Mouse (Mus musculus) erythroblast, adult 5-6 weeks (primary cell): ENCODE data around the gene Nfya. TPM values are rescaled to one million over a fixed set of nuclear protein-coding genes. Genes with fewer than 3 reads are reported as not detected.
"Not testable (repeated sequence)": the region's sequence is repeated elsewhere in the genome, so short reads cannot be mapped to it uniquely, and the experiment has no call there.

Experiments
- ATAC-seq: replicated peaks from 2 replicates; pipeline ENCODE4 v1.8.0; 2016; ENCODE audit warnings: moderate number of reproducible peaks, mild to moderate bottlenecking, moderate TSS enrichment, inconsistent platforms; ENCODE audit not compliant: poor library complexity, low FRiP score, severe bottlenecking
- total RNA-seq, 2 experiments: library from RNA; stranded (forward) in 1 of 2; stranded (reverse) in 1 of 2; fragments of 150-400 nt in 1 of 2; fragments of 200-764, 138-1000 nt in 1 of 2; gene quantifications; 2 replicates each; pipeline versions ENCODE4 v1.2.3 to v1.2.4; 2015 to 2017; ENCODE audit warnings: low replicate concordance in 2 of 2

The Nfya gene
- total RNA-seq, 2 experiments from 2014 or later, result 30.6 to 44.0 TPM

DNA sequence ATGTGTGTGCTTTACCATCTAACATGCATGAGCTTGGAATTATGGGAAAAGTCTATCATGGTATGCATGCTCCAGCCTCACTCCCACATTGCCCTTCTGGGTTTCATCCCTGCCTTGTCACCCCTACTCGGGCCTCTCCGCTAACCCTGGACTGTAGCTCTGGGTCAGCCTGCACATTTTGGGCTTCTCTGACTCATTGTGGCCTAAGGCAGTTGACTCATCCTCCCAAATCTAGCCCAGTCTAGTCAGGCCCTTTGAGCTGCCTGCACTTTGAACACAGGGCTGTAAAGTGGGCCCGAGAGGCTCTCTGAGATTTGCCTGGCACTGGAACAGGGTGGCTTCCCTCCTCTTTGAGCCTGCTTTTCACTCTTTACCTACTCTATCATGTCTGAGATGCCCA, 53.9 kb downstream of the Nfya start:
- ATAC-seq, result no peak

- ATAC-seq, result not testable (repeated sequence)
These were observed 56.7 kb downstream of the Nfya start for GRCm38 (mm10) chr17:48352976-48353375.

- no peak for ATAC-seq
These were observed 59.0 kb downstream of the Nfya start for GRCm38 (mm10) chr17:48350681-48351193.

- ATAC-seq, result no peak
These were observed 62.4 kb downstream of the Nfya start for GRCm38 (mm10) chr17:48347287-48347686.

GRCm38 (mm10) chr17:48346834-48347233, 62.9 kb downstream of the Nfya start:
- no peak for ATAC-seq

- ATAC-seq, result no peak
These were observed 63.5 kb downstream of the Nfya start, which contains the start of gene Trem2 for GRCm38 (mm10) chr17:48346231-48346630. Trem2 (plus strand) TSS chr17:48346401.

DNA sequence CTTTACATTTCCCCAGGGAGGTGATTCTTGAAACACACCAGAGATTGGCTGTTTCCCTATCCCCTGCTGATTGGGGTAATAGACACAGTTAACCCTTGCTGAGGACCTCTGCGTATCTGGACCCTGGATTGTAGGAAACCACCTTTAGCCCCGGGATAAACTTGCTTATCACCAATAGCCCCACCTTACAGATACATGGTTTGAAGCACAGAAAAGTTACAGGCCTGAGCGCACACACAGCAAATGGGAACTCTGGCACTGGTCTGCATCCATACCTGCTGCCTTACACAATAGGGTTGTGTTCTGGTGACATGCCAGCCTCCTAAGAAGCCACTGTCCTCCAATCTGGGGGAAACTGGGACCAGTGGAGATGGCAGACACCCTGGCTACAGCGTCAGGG, 63.9 kb downstream of the Nfya start:
- no peak for ATAC-seq

GRCm38 (mm10) chr17:48343065-48343464, 66.6 kb downstream of the Nfya start:
- ATAC-seq, result no peak

- no peak for ATAC-seq
These were observed 67.8 kb downstream of the Nfya start for GRCm38 (mm10) chr17:48341947-48342346.

DNA sequence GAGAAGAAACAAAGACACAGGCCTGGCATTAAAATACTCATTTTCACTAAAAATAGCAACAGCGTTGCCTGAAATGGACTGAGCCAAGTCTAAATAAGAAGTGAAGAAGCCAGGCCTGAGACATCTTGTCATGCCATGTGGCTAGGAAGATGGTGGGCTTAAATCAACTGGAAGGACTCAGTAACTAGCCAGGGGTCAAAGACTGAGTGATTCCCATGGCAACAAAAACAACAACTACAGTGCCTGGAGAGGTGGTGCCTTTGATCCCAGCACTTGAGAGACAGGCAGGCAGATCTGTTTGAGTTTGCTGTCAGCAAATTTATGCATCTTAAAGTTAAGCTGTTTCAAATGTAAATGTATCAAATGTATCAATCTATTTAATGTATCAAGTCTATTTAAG, 69.4 kb downstream of the Nfya start:
- ATAC-seq, result no peak

Other genes with a start within 250 kb of the Nfya start
- 6.5 and 17.7 TPM in 2 replicates for gene A530064D06Rik, start 242.6 kb downstream of the Nfya start, total RNA-seq (2015; ENCODE audit: low replicate concordance)
- gene A530064D06Rik, start 242.6 kb downstream of the Nfya start, total RNA-seq (2017; ENCODE audit: low replicate concordance), result 5.5 and 5.7 TPM in 2 replicates
- gene Trem1, start 177.1 kb downstream of the Nfya start, total RNA-seq (2015; ENCODE audit: low replicate concordance), result 3.1 and 4.2 TPM in 2 replicates
- gene Trem1, start 177.1 kb downstream of the Nfya start, total RNA-seq (2017; ENCODE audit: low replicate concordance), result 5.7 and 6.2 TPM in 2 replicates
- 47.6 and 61.3 TPM in 2 replicates for gene Trem3, start 162.1 kb downstream of the Nfya start, total RNA-seq (2015; ENCODE audit: low replicate concordance)
- 26.4 and 57.7 TPM in 2 replicates for gene Trem3, start 162.1 kb downstream of the Nfya start, total RNA-seq (2017; ENCODE audit: low replicate concordance)
- gene Treml4, start 145.6 kb downstream of the Nfya start, total RNA-seq (2015; ENCODE audit: low replicate concordance), result 5.0 and 5.4 TPM in 2 replicates
- 5.7 and 8.1 TPM in 2 replicates for gene Treml4, start 145.6 kb downstream of the Nfya start, total RNA-seq (2017; ENCODE audit: low replicate concordance)
- gene Treml2, start 110.4 kb downstream of the Nfya start, total RNA-seq (2015; ENCODE audit: low replicate concordance), result 13.4 and 26.1 TPM in 2 replicates
- 13.8 and 15.1 TPM in 2 replicates for gene Treml2, start 110.4 kb downstream of the Nfya start, total RNA-seq (2017; ENCODE audit: low replicate concordance)
- gene B430306N03Rik, start 93.8 kb downstream of the Nfya start, total RNA-seq (2015; ENCODE audit: low replicate concordance), result 17.5 and 20.1 TPM in 2 replicates
- 7.0 and 7.2 TPM in 2 replicates for gene B430306N03Rik, start 93.8 kb downstream of the Nfya start, total RNA-seq (2017; ENCODE audit: low replicate concordance)
- gene Trem2, start 63.5 kb downstream of the Nfya start, total RNA-seq (2015; ENCODE audit: low replicate concordance), result 1.9 and 3.1 TPM in 2 replicates
- 2.6 and 3.2 TPM in 2 replicates for gene Trem2, start 63.5 kb downstream of the Nfya start, total RNA-seq (2017; ENCODE audit: low replicate concordance)
- gene Treml1, start 50.0 kb downstream of the Nfya start, total RNA-seq (2015; ENCODE audit: low replicate concordance), result not detected in 2 replicates
- 0.34 and 1.3 TPM in 2 replicates for gene Treml1, start 50.0 kb downstream of the Nfya start, total RNA-seq (2017; ENCODE audit: low replicate concordance)
- 28.2 and 32.1 TPM in 2 replicates for gene Oard1, start 108 bp upstream of the Nfya start, total RNA-seq (2015; ENCODE audit: low replicate concordance)
- 31.6 and 34.2 TPM in 2 replicates for gene Oard1, start 108 bp upstream of the Nfya start, total RNA-seq (2017; ENCODE audit: low replicate concordance)
- not detected in 2 replicates for gene Apobec2, start 23.0 kb upstream of the Nfya start, total RNA-seq (2015; ENCODE audit: low replicate concordance)
- gene Apobec2, start 23.0 kb upstream of the Nfya start, total RNA-seq (2017; ENCODE audit: low replicate concordance), result not detected in 2 replicates
- 503 and 549 TPM in 2 replicates for gene Tspo2, start 41.6 kb upstream of the Nfya start, total RNA-seq (2015; ENCODE audit: low replicate concordance)
- gene Tspo2, start 41.6 kb upstream of the Nfya start, total RNA-seq (2017; ENCODE audit: low replicate concordance), result 671 and 837 TPM in 2 replicates
- gene Unc5cl, start 45.0 kb upstream of the Nfya start, total RNA-seq (2015; ENCODE audit: low replicate concordance), result 56.8 and 60.7 TPM in 2 replicates
- gene Unc5cl, start 45.0 kb upstream of the Nfya start, total RNA-seq (2017; ENCODE audit: low replicate concordance), result 32.9 and 47.0 TPM in 2 replicates